In genomic region chr16:48994343-48994693, GRCm38 (mm10) we compare ENCODE assay signal across 8 mouse cellular contexts. TPM values are rescaled to one million over a fixed set of nuclear protein-coding genes. Genes with fewer than 3 reads are reported as not detected.
DNase-seq lines count a peak whose midpoint lies in the region; ATAC-seq and TF ChIP-seq lines count a peak whose summit lies in the region.

No protein-coding gene starts in this region.

- peak overlapping the region; percentile 98 for H3K9ac ChIP-seq in kidney, embryonic 14.5 days (ENCODE audit: low read depth, low read length)
- H3K9ac ChIP-seq in intestine, embryonic 15.5 days: peak overlapping the region; percentile 72
- peak overlapping the region; percentile 46; the same call in 1 of the 2 replicates for H3K9ac ChIP-seq in midbrain, postnatal 0 days (replicated peaks; ENCODE audit: low read length, poor library complexity, severe bottlenecking)

- WGBS in kidney, embryonic 14.5 days: 0% methylated on average over 18 of the region's 18 CpGs
- 0% methylated on average over 18 of the region's 18 CpGs for WGBS in embryonic facial prominence, embryonic 10.5 days
- 0% methylated on average over 18 of the region's 18 CpGs for WGBS in intestine, embryonic 15.5 days
- under 1% methylated on average over 17 of the region's 18 CpGs for WGBS in midbrain, postnatal 0 days

- peak overlapping the region; percentile 92 for H3K4me3 ChIP-seq in kidney, embryonic 14.5 days (ENCODE audit: low read length)
- H3K4me3 ChIP-seq in embryonic facial prominence, embryonic 10.5 days: peak overlapping the region; percentile 91
- H3K4me3 ChIP-seq in intestine, embryonic 15.5 days (replicated peaks): peak overlapping the region; percentile 95
- H3K4me3 ChIP-seq in midbrain, postnatal 0 days (ENCODE audit: low read depth, low read length): peak overlapping the region; percentile 68

- H3K36me3 ChIP-seq in kidney, embryonic 14.5 days (ENCODE audit: control insufficient read depth, insufficient read depth, low read length): peaks cover under 1% of the 10 kb centered on the region; the same call in 1 of the 2 replicates
- peaks cover 39% of the 10 kb centered on the region for H3K36me3 ChIP-seq in embryonic facial prominence, embryonic 10.5 days (replicated peaks)
- H3K36me3 ChIP-seq in intestine, embryonic 15.5 days: no peaks in the 10 kb centered on the region
- H3K36me3 ChIP-seq in midbrain, postnatal 0 days (ENCODE audit: insufficient read depth, low read length): no peaks in the 10 kb centered on the region

- DNase-seq in kidney, postnatal 25 days: no peak
- no peak for DNase-seq in embryonic facial prominence, embryonic 10.5 days (ENCODE audit: low spot score)
- no peak for DNase-seq in midbrain, postnatal 0 days (ENCODE audit: low spot score)
- no peak for DNase-seq in urinary bladder, adult 18-20 months (ENCODE audit: low spot score in 2 of 2)
- no peak for DNase-seq in embryo, embryonic 9.5 days (ENCODE audit: extremely low spot score)
- no peak for DNase-seq in spleen, postnatal 10 days (ENCODE audit: low spot score in 2 of 2)

- H3K27me3 ChIP-seq in kidney, embryonic 14.5 days (ENCODE audit: control insufficient read depth, insufficient read depth, low read length): no peaks in the 10 kb centered on the region
- no peaks in the 10 kb centered on the region for H3K27me3 ChIP-seq in embryonic facial prominence, embryonic 10.5 days (replicated peaks; ENCODE audit: low read depth, poor library complexity, severe bottlenecking)
- H3K27me3 ChIP-seq in intestine, embryonic 15.5 days (replicated peaks): no peaks in the 10 kb centered on the region
- H3K27me3 ChIP-seq in midbrain, postnatal 0 days (ENCODE audit: insufficient read depth, low read length): no peaks in the 10 kb centered on the region

- no peak; the same call in 1 of the 2 replicates for ATAC-seq in kidney, embryonic 14.5 days (ENCODE audit: low FRiP score, low TSS enrichment)
- ATAC-seq in intestine, embryonic 15.5 days: peak; percentile 71
- ATAC-seq in midbrain, postnatal 0 days (ENCODE audit: low FRiP score): no peak; the same call in 1 of the 2 replicates

- peaks cover 9% of the 10 kb centered on the region; the same call in 1 of the 2 replicates for H3K4me1 ChIP-seq in kidney, embryonic 14.5 days (ENCODE audit: control insufficient read depth, insufficient read depth, low read length)
- H3K4me1 ChIP-seq in embryonic facial prominence, embryonic 10.5 days: peaks cover 22% of the 10 kb centered on the region
- 0 out of 2 replicates have a peak, but pooled peaks cover 9% of the 10 kb centered on the region for H3K4me1 ChIP-seq in intestine, embryonic 15.5 days (replicated peaks)
- no peaks in the 10 kb centered on the region for H3K4me1 ChIP-seq in midbrain, postnatal 0 days (ENCODE audit: insufficient read depth, low read length)

- H3K27ac ChIP-seq in kidney, embryonic 14.5 days (ENCODE audit: low read depth, low read length): no peak overlapping the region
- H3K27ac ChIP-seq in embryonic facial prominence, embryonic 10.5 days (replicated peaks): peak overlapping the region; percentile 99
- H3K27ac ChIP-seq in intestine, embryonic 15.5 days: no peak overlapping the region
- H3K27ac ChIP-seq in midbrain, postnatal 0 days (ENCODE audit: low read depth, low read length): no peak overlapping the region

- TF ChIP-seq CTCF in midbrain, postnatal 0 days (IDR thresholded peaks at IDR 0.05): no peak

- no peaks in the 10 kb centered on the region for H3K9me3 ChIP-seq in kidney, embryonic 14.5 days (ENCODE audit: control insufficient read depth, low read length)
- H3K9me3 ChIP-seq in embryonic facial prominence, embryonic 10.5 days: no peaks in the 10 kb centered on the region
- no peaks in the 10 kb centered on the region for H3K9me3 ChIP-seq in intestine, embryonic 15.5 days
- no peaks in the 10 kb centered on the region for H3K9me3 ChIP-seq in midbrain, postnatal 0 days (ENCODE audit: low read length)

- peak overlapping the region; percentile 59 for H3K4me2 ChIP-seq in kidney, embryonic 14.5 days (replicated peaks; ENCODE audit: low read depth, low read length)
- peak overlapping the region; percentile 66 for H3K4me2 ChIP-seq in intestine, embryonic 15.5 days (replicated peaks)
- peak overlapping the region; percentile 93 for H3K4me2 ChIP-seq in midbrain, postnatal 0 days (ENCODE audit: low read depth, low read length, poor library complexity, severe bottlenecking)

RNA-seq across cellular contexts. Expression of gene Cip2a, which starts 0.3 kb away (rescaled TPM):
- 33.4 and 37.7 TPM in 2 replicates for polyA plus RNA-seq in kidney, embryonic 14.5 days (2014; fragmentation: Nextera tagmentation; extraction: Ambion mirVana)
- 46.1 and 46.8 TPM in 2 replicates for polyA plus RNA-seq in embryonic facial prominence, embryonic 10.5 days (2016; fragmentation: Nextera tagmentation; extraction: Ambion mirVana)
- 19.4 and 24.1 TPM in 2 replicates for polyA plus RNA-seq in intestine, embryonic 15.5 days (2015; fragmentation: Nextera tagmentation; extraction: Ambion mirVana)
- total RNA-seq in midbrain, postnatal 0 days (2014; rRNA removed): 2.8 and 6.0 TPM in 2 replicates
- polyA plus RNA-seq in midbrain, postnatal 0 days (2015; fragmentation: Nextera tagmentation; extraction: Ambion mirVana): 2.2 and 2.5 TPM in 2 replicates

RNA-seq across cellular contexts. Expression of gene Dzip3, which starts 0.4 kb away (rescaled TPM):
- 37.8 and 44.2 TPM in 2 replicates for polyA plus RNA-seq in kidney, embryonic 14.5 days (2014; fragmentation: Nextera tagmentation; extraction: Ambion mirVana)
- polyA plus RNA-seq in embryonic facial prominence, embryonic 10.5 days (2016; fragmentation: Nextera tagmentation; extraction: Ambion mirVana): 30.8 and 35.6 TPM in 2 replicates
- polyA plus RNA-seq in intestine, embryonic 15.5 days (2015; fragmentation: Nextera tagmentation; extraction: Ambion mirVana): 19.3 and 22.6 TPM in 2 replicates
- total RNA-seq in midbrain, postnatal 0 days (2014; rRNA removed): 109 and 137 TPM in 2 replicates
- 48.3 and 53.5 TPM in 2 replicates for polyA plus RNA-seq in midbrain, postnatal 0 days (2015; fragmentation: Nextera tagmentation; extraction: Ambion mirVana)

Comparison
In these comparisons a context has a peak if more than half of its experiments do, and no peak if none do; other contexts are left out.
1. H3K9ac ChIP-seq: peak in every context shown above with its lines; median percentile 98 in kidney, embryonic 14.5 days; 72 in intestine, embryonic 15.5 days; 46 in midbrain, postnatal 0 days.